Mouse (Mus musculus): ENCODE measurements around the gene Acaa1a. TPM values are rescaled to one million over a fixed set of nuclear protein-coding genes. Genes with fewer than 3 reads are reported as not detected.

The Acaa1a gene
- polyA plus RNA-seq, 1 experiment, result 20.7 TPM

DNA sequence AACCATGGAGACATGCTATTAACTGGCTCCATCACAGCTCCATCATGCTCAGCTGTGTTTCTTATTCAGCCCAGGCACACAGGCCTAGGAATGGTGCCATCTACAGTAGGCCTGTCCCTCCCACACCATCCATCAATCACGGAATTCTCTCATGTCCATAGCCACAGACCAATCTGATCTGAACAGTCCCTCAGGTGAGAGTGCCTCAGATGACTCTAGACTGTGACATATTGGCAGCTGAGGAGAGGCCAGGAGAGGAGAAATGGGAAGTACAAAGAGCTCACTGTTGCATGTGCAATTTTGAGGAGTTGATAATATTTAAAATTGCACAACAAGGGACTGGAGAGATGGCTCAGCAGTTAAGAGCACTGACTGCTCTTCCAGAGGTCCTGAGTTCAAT is 55.3 kb downstream of the Acaa1a start:
- Histone ChIP-seq H3K36me3 (ENCODE audit: control insufficient read depth, insufficient read depth, low read length, poor library complexity, severe bottlenecking) (no peaks in the 10 kb centered on the region), H3K27ac (ENCODE audit: insufficient read depth, low read length) (no peak overlapping the region), H3K27me3 (ENCODE audit: control insufficient read depth, insufficient read depth, low read length, poor library complexity, severe bottlenecking) (no peaks in the 10 kb centered on the region), H3K4me3 (ENCODE audit: low read depth, low read length) (no peak overlapping the region), H3K4me1 (ENCODE audit: control insufficient read depth, insufficient read depth, low read length) (peaks cover 2% of the 10 kb centered on the region), H3K9ac (ENCODE audit: low read depth, poor library complexity, severe bottlenecking) (no peak overlapping the region), H3K9me3 (replicated peaks; ENCODE audit: control insufficient read depth, insufficient read depth, low read length, poor library complexity, severe bottlenecking) (no peaks in the 10 kb centered on the region)
- TF ChIP-seq CTCF (IDR thresholded peaks at IDR 0.05; ENCODE audit: low read depth, low read length) (no peak), POLR2A (IDR thresholded peaks at IDR 0.05; ENCODE audit: insufficient read depth, low read length) (no peak), EP300 (IDR thresholded peaks at IDR 0.05; ENCODE audit: insufficient read depth, low read depth, low read length) (no peak)

Other genes starting within 250 kb of the Acaa1a start
- gene Plcd1, start 246.2 kb upstream of the Acaa1a start, polyA plus RNA-seq (2011; ENCODE audit: insufficient read depth, insufficient read length, low read depth, missing spikeins), result 22.0 and 23.2 TPM in 2 replicates
- gene Dlec1, start 237.2 kb upstream of the Acaa1a start, polyA plus RNA-seq (2011; ENCODE audit: insufficient read depth, insufficient read length, low read depth, missing spikeins), result 2.4 and 2.5 TPM in 2 replicates
- 0.78 and 2.1 TPM in 2 replicates for gene Acaa1b, start 182.6 kb upstream of the Acaa1a start, polyA plus RNA-seq (2011; ENCODE audit: insufficient read depth, insufficient read length, low read depth, missing spikeins)
- not detected in 2 replicates for gene Gm47289, start 180.5 kb upstream of the Acaa1a start, polyA plus RNA-seq (2011; ENCODE audit: insufficient read depth, insufficient read length, low read depth, missing spikeins)
- 0.34 TPM in 1 of 2 replicates, not detected in the other for gene Slc22a13, start 130.6 kb upstream of the Acaa1a start, polyA plus RNA-seq (2011; ENCODE audit: insufficient read depth, insufficient read length, low read depth, missing spikeins)
- gene Oxsr1, start 17.2 kb upstream of the Acaa1a start, polyA plus RNA-seq (2011; ENCODE audit: insufficient read depth, insufficient read length, low read depth, missing spikeins), result 85.3 and 86.3 TPM in 2 replicates
- gene Myd88, start 1.7 kb downstream of the Acaa1a start, polyA plus RNA-seq (2011; ENCODE audit: insufficient read depth, insufficient read length, low read depth, missing spikeins), result 6.2 and 7.0 TPM in 2 replicates
- 7.8 and 7.9 TPM in 2 replicates for gene Xylb, start 17.7 kb downstream of the Acaa1a start, polyA plus RNA-seq (2011; ENCODE audit: insufficient read depth, insufficient read length, low read depth, missing spikeins)
- gene Slc22a14, start 25.9 kb downstream of the Acaa1a start, polyA plus RNA-seq (2011; ENCODE audit: insufficient read depth, insufficient read length, low read depth, missing spikeins), result not detected in 2 replicates
- gene Acvr2b, start 62.4 kb downstream of the Acaa1a start, polyA plus RNA-seq (2011; ENCODE audit: insufficient read depth, insufficient read length, low read depth, missing spikeins), result 52.1 and 54.3 TPM in 2 replicates
- gene Exog, start 105.3 kb downstream of the Acaa1a start, polyA plus RNA-seq (2011; ENCODE audit: insufficient read depth, insufficient read length, low read depth, missing spikeins), result 10.5 and 11.0 TPM in 2 replicates
- 0.49 and 1.2 TPM in 2 replicates for gene Scn5a, start 239.3 kb downstream of the Acaa1a start, polyA plus RNA-seq (2011; ENCODE audit: insufficient read depth, insufficient read length, low read depth, missing spikeins)